Mouse (Mus musculus) brain, adult 10 weeks (tissue): ENCODE data around the gene Apol11b. TPM values are rescaled to one million over a fixed set of nuclear protein-coding genes. Genes with fewer than 3 reads are reported as not detected.

Experiments used
- polyA plus RNA-seq: library from polyadenylated mRNA; stranded (reverse); fragments of 350-450 nt; fragmentation: Illumina TruSeq; extraction: RNeasy Lipid Tissue Mini Kit (QIAGEN cat#74804); gene quantifications from one replicate; pipeline ENCODE4 v1.2.3, GENCODE M21; 2015; ENCODE audit warnings: low read depth, low replicate concordance

Gene Apol11b
- not detected for polyA plus RNA-seq

GRCm38 (mm10) chr15:77643176-77643575, at the start of gene Apol11b:
TSS of gene Apol11b (minus strand) at chr15:77643286.

GRCm38 (mm10) chr15:77598958-77599357, 44.1 kb downstream of the Apol11b start, which contains the start of gene Gm36245:
TSS of gene Gm36245 (plus strand) at chr15:77599258.

GRCm38 (mm10) chr15:77595961-77596360, 47.1 kb downstream of the Apol11b start, which contains the start of gene Apol10b:
TSS of gene Apol10b (minus strand) at chr15:77596125.

Other genes with a start within 250 kb of the Apol11b start
- gene Apol7a, start 244.2 kb downstream of the Apol11b start, polyA plus RNA-seq: 0.19 TPM
- gene Apol9a, start 232.2 kb downstream of the Apol11b start, polyA plus RNA-seq: 0.39 TPM
- not detected for gene Apol7b, start 195.8 kb downstream of the Apol11b start, polyA plus RNA-seq
- not detected for gene Apol10a, start 166.2 kb downstream of the Apol11b start, polyA plus RNA-seq
- gene Apol11a, start 135.0 kb downstream of the Apol11b start, polyA plus RNA-seq: not detected
- gene Apol7c, start 110.0 kb downstream of the Apol11b start, polyA plus RNA-seq: not detected
- gene 1700025B11Rik, start 81.4 kb downstream of the Apol11b start, polyA plus RNA-seq: not detected
- 0.37 TPM for gene Apol10b, start 47.2 kb downstream of the Apol11b start, polyA plus RNA-seq
- gene Gm36245, start 44.0 kb downstream of the Apol11b start, polyA plus RNA-seq: not detected
- gene Apol7e, start 55.6 kb upstream of the Apol11b start, polyA plus RNA-seq: not detected
- gene Apol9b, start 85.8 kb upstream of the Apol11b start, polyA plus RNA-seq: not detected
- gene Apol8, start 113.7 kb upstream of the Apol11b start, polyA plus RNA-seq: 4.6 TPM
- 23.2 TPM for gene Myh9, start 198.9 kb upstream of the Apol11b start, polyA plus RNA-seq